Mouse (Mus musculus): ENCODE measurements around the gene Tmem252. TPM values are rescaled to one million over a fixed set of nuclear protein-coding genes. Genes with fewer than 3 reads are reported as not detected.

The Tmem252 gene
- polyA plus RNA-seq, 1 experiment, result not detected

GRCm38 (mm10) chr19:24672366-24672960 is 1.3 kb upstream of the Tmem252 start:
- no peak for TF ChIP-seq GATA1 (IDR thresholded peaks at IDR 0.05; ENCODE audit: low read length)
- TF ChIP-seq TAL1 (IDR thresholded peaks at IDR 0.05; ENCODE audit: low read length), result no peak
- Histone ChIP-seq H3K4me3 (replicated peaks) (no peak overlapping the region), H3K27me3 (ENCODE audit: control insufficient read depth) (no peaks in the 10 kb centered on the region), H3K36me3 (ENCODE audit: control insufficient read depth) (no peaks in the 10 kb centered on the region), H3K4me1 (ENCODE audit: control insufficient read depth) (no peaks in the 10 kb centered on the region), H3K9me3 (ENCODE audit: control insufficient read depth, low read length) (no peaks in the 10 kb centered on the region)

GRCm38 (mm10) chr19:24673331-24673730 is 477 bp upstream of the Tmem252 start:
- no peak overlapping the region for H3K4me3 ChIP-seq (replicated peaks)
- TF ChIP-seq TAL1 (IDR thresholded peaks at IDR 0.05; ENCODE audit: low read length), result no peak
- H3K9me3 ChIP-seq (ENCODE audit: control insufficient read depth, low read length), result no peaks in the 10 kb centered on the region
- H3K36me3 ChIP-seq (ENCODE audit: control insufficient read depth), result no peaks in the 10 kb centered on the region
- H3K27me3 ChIP-seq (ENCODE audit: control insufficient read depth), result no peaks in the 10 kb centered on the region
- no peaks in the 10 kb centered on the region for H3K4me1 ChIP-seq (ENCODE audit: control insufficient read depth)

- TF ChIP-seq GATA1 (IDR thresholded peaks at IDR 0.05; ENCODE audit: low read length) (no peak), TAL1 (IDR thresholded peaks at IDR 0.05; ENCODE audit: low read length) (no peak)
- Histone ChIP-seq H3K4me3 (replicated peaks) (no peak overlapping the region), H3K36me3 (ENCODE audit: control insufficient read depth) (no peaks in the 10 kb centered on the region), H3K4me1 (ENCODE audit: control insufficient read depth) (no peaks in the 10 kb centered on the region), H3K27me3 (ENCODE audit: control insufficient read depth) (no peaks in the 10 kb centered on the region), H3K9me3 (ENCODE audit: control insufficient read depth, low read length) (no peaks in the 10 kb centered on the region)
These were observed 2.6 kb downstream of the Tmem252 start for GRCm38 (mm10) chr19:24676429-24676828.

GRCm38 (mm10) chr19:24677242-24677984 is 3.6 kb downstream of the Tmem252 start:
- TF ChIP-seq TAL1 (IDR thresholded peaks at IDR 0.05; ENCODE audit: low read length) (no peak), GATA1 (IDR thresholded peaks at IDR 0.05; ENCODE audit: low read length) (no peak)
- no peaks in the 10 kb centered on the region for H3K4me1 ChIP-seq (ENCODE audit: control insufficient read depth)
- H3K27me3 ChIP-seq (ENCODE audit: control insufficient read depth), result no peaks in the 10 kb centered on the region
- no peak overlapping the region for H3K4me3 ChIP-seq (replicated peaks)
- H3K9me3 ChIP-seq (ENCODE audit: control insufficient read depth, low read length), result no peaks in the 10 kb centered on the region
- H3K36me3 ChIP-seq (ENCODE audit: control insufficient read depth), result no peaks in the 10 kb centered on the region

- no peaks in the 10 kb centered on the region for H3K27me3 ChIP-seq (ENCODE audit: control insufficient read depth)
- H3K4me3 ChIP-seq (replicated peaks), result no peak overlapping the region
- TF ChIP-seq GATA1 (IDR thresholded peaks at IDR 0.05; ENCODE audit: low read length) (no peak), TAL1 (IDR thresholded peaks at IDR 0.05; ENCODE audit: low read length) (no peak)
- H3K9me3 ChIP-seq (ENCODE audit: control insufficient read depth, low read length), result no peaks in the 10 kb centered on the region
- H3K4me1 ChIP-seq (ENCODE audit: control insufficient read depth), result no peaks in the 10 kb centered on the region
- no peaks in the 10 kb centered on the region for H3K36me3 ChIP-seq (ENCODE audit: control insufficient read depth)
These were observed 9.4 kb downstream of the Tmem252 start for GRCm38 (mm10) chr19:24683016-24683720.

- no peaks in the 10 kb centered on the region for H3K36me3 ChIP-seq (ENCODE audit: control insufficient read depth)
- no peak overlapping the region for H3K4me3 ChIP-seq (replicated peaks)
- TF ChIP-seq GATA1 (IDR thresholded peaks at IDR 0.05; ENCODE audit: low read length), result no peak
- TF ChIP-seq TAL1 (IDR thresholded peaks at IDR 0.05; ENCODE audit: low read length), result no peak
- H3K9me3 ChIP-seq (ENCODE audit: control insufficient read depth, low read length), result no peaks in the 10 kb centered on the region
- no peaks in the 10 kb centered on the region for H3K27me3 ChIP-seq (ENCODE audit: control insufficient read depth)
- H3K4me1 ChIP-seq (ENCODE audit: control insufficient read depth), result no peaks in the 10 kb centered on the region
These were observed 12.6 kb downstream of the Tmem252 start for GRCm38 (mm10) chr19:24686411-24686810.

- Histone ChIP-seq H3K9me3 (ENCODE audit: control insufficient read depth, low read length) (no peaks in the 10 kb centered on the region), H3K4me1 (ENCODE audit: control insufficient read depth) (no peaks in the 10 kb centered on the region), H3K36me3 (ENCODE audit: control insufficient read depth) (no peaks in the 10 kb centered on the region), H3K4me3 (replicated peaks) (no peak overlapping the region), H3K27me3 (ENCODE audit: control insufficient read depth) (no peaks in the 10 kb centered on the region)
- TF ChIP-seq GATA1 (IDR thresholded peaks at IDR 0.05; ENCODE audit: low read length), result no peak
- TF ChIP-seq TAL1 (IDR thresholded peaks at IDR 0.05; ENCODE audit: low read length), result no peak
These were observed 14.5 kb downstream of the Tmem252 start for GRCm38 (mm10) chr19:24688327-24688726.

- Histone ChIP-seq H3K4me1 (ENCODE audit: control insufficient read depth) (no peaks in the 10 kb centered on the region), H3K9me3 (ENCODE audit: control insufficient read depth, low read length) (no peaks in the 10 kb centered on the region), H3K4me3 (replicated peaks) (no peak overlapping the region), H3K36me3 (ENCODE audit: control insufficient read depth) (no peaks in the 10 kb centered on the region), H3K27me3 (ENCODE audit: control insufficient read depth) (no peaks in the 10 kb centered on the region)
- TF ChIP-seq TAL1 (IDR thresholded peaks at IDR 0.05; ENCODE audit: low read length), result no peak
- TF ChIP-seq GATA1 (IDR thresholded peaks at IDR 0.05; ENCODE audit: low read length), result no peak
These were observed 15.7 kb downstream of the Tmem252 start for GRCm38 (mm10) chr19:24689531-24689930.

GRCm38 (mm10) chr19:24692691-24693090 is 18.9 kb downstream of the Tmem252 start:
- H3K4me3 ChIP-seq (replicated peaks), result no peak overlapping the region
- H3K27me3 ChIP-seq (ENCODE audit: control insufficient read depth), result no peaks in the 10 kb centered on the region
- TF ChIP-seq TAL1 (IDR thresholded peaks at IDR 0.05; ENCODE audit: low read length), result no peak
- no peak for TF ChIP-seq GATA1 (IDR thresholded peaks at IDR 0.05; ENCODE audit: low read length)
- no peaks in the 10 kb centered on the region for H3K4me1 ChIP-seq (ENCODE audit: control insufficient read depth)
- H3K9me3 ChIP-seq (ENCODE audit: control insufficient read depth, low read length), result no peaks in the 10 kb centered on the region
- no peaks in the 10 kb centered on the region for H3K36me3 ChIP-seq (ENCODE audit: control insufficient read depth)

Measured in erythroblast, embryonic 14.5 days (primary cell).